Mouse (Mus musculus) intestine, embryonic 16.5 days (tissue): ENCODE data around the gene Klc1. TPM values are rescaled to one million over a fixed set of nuclear protein-coding genes. Genes with fewer than 3 reads are reported as not detected.

ENCODE experiments used
- ATAC-seq: fragments of 200-750 bp; cut with Nextera tagmentation; 2 replicates; pipeline ENCODE4 v1.8.0; 2017; ENCODE audit warnings: moderate TSS enrichment, moderate library complexity
- H3K27ac ChIP-seq: fragments of 300-500 bp; sonication (generic); 2 replicates; pipeline ENCODE4 v1.5.1; 2014; ENCODE audit warnings: mild to moderate bottlenecking, low read length
- H3K27me3 ChIP-seq: fragments of 300-500 bp; sonication (generic); replicated peaks from 2 replicates; pipeline ENCODE4 v1.6.1; 2014; ENCODE audit warnings: low read length, control low read depth, mixed read lengths; ENCODE audit not compliant: control insufficient read depth, insufficient read depth
- H3K36me3 ChIP-seq: fragments of 300-500 bp; sonication (generic); 2 replicates; pipeline ENCODE4 v1.6.1; 2014; ENCODE audit warnings: low read length, control low read depth; ENCODE audit not compliant: control insufficient read depth, insufficient read depth
- H3K4me1 ChIP-seq: fragments of 300-500 bp; sonication (generic); 2 replicates; pipeline ENCODE4 v1.6.1; 2014; ENCODE audit warnings: low read length, control low read depth, mixed read lengths; ENCODE audit not compliant: control insufficient read depth, insufficient read depth
- H3K4me2 ChIP-seq: fragments of 300-500 bp; sonication (generic); 2 replicates; pipeline ENCODE4 v1.6.1; 2014; ENCODE audit warnings: low read depth, low read length, control low read depth
- H3K4me3 ChIP-seq: fragments of 300-500 bp; sonication (generic); 2 replicates; pipeline ENCODE4 v1.5.1; 2014; ENCODE audit warnings: mild to moderate bottlenecking, low read length
- H3K9ac ChIP-seq: fragments of 300-500 bp; sonication (generic); 2 replicates; pipeline ENCODE4 v1.6.1; 2014; ENCODE audit warnings: low read depth, low read length
- H3K9me3 ChIP-seq: fragments of 300-500 bp; sonication (generic); 2 replicates; pipeline ENCODE4 v1.6.1; 2016; ENCODE audit warnings: low read length, control low read depth; ENCODE audit not compliant: control insufficient read depth
- WGBS: fragments of 180-500 bp; shearing (Covaris S2); extraction: QIAGEN DNeasy Blood & Tissue Kit; methylation state at CpG from one replicate; pipeline ENCODE4 v1.1.7; 2014; 5-methylcytosine and 5-hydroxymethylcytosine counted together
- polyA plus RNA-seq: library from polyadenylated mRNA; unstranded; fragments of >200 nt; fragmentation: Nextera tagmentation; extraction: Ambion mirVana; gene quantifications from 2 replicates; pipeline ENCODE4 v1.2.1, GENCODE M21; 2015

Klc1 gene
- polyA plus RNA-seq, 1 experiment from 2014 or later, result 83.4 TPM

DNA sequence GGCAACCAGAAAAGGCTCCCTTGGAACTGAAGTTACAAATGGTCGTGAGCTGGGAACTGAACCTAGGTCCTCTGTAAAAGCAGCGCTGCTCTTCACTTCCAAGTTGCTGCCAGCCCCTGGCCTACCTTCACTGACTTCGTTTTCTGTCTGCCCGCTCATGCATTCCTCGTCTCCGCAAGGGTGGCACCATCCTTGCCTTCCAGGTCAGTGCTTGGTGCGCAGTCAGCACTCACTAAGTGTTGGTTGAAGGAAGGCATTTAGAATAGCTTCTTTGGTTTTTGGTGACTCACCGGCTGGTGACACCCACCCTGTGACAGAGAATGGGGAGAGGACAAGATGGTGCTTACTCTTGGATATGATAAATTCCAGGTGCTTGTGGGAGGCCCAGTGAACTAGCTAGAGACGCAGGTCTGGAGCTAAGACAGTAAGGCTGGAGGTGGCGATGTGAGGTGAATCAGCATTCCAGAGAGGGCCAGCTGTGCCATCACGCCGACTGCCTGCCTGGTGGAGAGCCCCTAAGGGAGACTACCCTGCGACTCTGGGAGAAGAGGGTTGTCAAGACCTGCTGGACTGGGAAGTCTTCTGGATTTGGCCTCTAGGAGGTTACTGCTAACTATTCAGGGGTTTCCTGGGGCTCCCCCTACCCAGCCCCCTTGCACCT, 4.1 kb downstream of the Klc1 start:
- H3K27ac ChIP-seq, result no peak overlapping the region
- ATAC-seq, result no peak
- no peaks in the 10 kb centered on the region for H3K27me3 ChIP-seq
- H3K4me2 ChIP-seq, result no peak overlapping the region
- no peak overlapping the region for H3K4me3 ChIP-seq
- WGBS, result 91% methylated on average over 13 of the region's 13 CpGs
- no peaks in the 10 kb centered on the region for H3K9me3 ChIP-seq
- H3K9ac ChIP-seq, result no peak overlapping the region
- H3K4me1 ChIP-seq, result peaks cover 35% of the 10 kb centered on the region
- H3K36me3 ChIP-seq, result 0 out of 2 replicates have a peak, but pooled peaks cover 5% of the 10 kb centered on the region

DNA sequence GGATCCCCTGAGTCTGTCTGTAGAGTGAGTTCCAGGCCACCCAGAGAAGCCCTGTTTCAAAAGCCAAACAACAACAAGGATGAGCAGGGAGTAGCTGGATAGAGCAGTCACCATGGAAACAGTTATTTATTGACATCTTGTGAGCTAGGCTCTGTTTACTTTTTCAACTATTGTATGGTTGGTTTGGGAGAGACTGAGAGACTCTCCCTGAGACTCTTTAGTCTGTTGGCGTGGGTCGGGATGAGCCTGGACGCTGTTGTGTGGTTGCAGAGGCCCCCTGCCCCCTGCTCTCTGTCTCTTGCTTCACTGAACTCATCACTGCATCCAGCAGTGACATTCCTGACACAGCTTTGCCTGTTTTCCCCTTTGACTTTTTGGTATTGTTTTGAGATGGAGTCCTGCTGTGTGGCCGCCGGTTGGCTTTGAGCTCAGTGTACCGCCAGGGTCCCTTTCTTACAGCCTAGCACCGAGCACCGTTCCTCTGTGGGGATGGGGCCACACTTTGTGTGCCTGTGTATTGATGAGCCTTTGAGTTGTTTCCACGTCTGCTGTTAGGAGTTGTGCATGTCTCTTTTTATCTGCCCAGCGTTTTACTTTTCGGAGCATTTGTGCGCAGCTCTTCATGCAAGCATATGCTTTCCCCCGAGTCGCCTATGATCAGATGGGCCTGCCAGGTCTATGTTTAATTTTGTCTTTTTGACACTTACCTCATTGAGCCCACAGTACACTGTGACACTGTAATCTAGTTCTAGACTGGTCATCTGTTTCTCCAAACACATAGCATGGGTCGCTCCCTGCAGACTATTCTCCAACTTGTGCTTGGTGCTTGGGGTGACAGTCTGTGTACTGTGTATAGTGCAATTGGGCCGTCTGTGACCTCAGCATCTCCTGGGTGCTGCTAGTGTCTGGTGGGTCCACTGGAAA, 7.9 kb downstream of the Klc1 start:
- Histone ChIP-seq H3K4me2 (peak overlapping the region; percentile 9; the same call in 1 of the 2 replicates), H3K36me3 (0 out of 2 replicates have a peak, but pooled peaks cover 5% of the 10 kb centered on the region), H3K27ac (peak overlapping the region; percentile 9; the same call in 1 of the 2 replicates), H3K4me3 (no peak overlapping the region), H3K9ac (peak overlapping the region; percentile 25; the same call in 1 of the 2 replicates), H3K27me3 (no peaks in the 10 kb centered on the region), H3K4me1 (peaks cover 26% of the 10 kb centered on the region), H3K9me3 (no peaks in the 10 kb centered on the region)
- WGBS, result 61% methylated on average over 16 of the region's 16 CpGs
- no peak for ATAC-seq

DNA sequence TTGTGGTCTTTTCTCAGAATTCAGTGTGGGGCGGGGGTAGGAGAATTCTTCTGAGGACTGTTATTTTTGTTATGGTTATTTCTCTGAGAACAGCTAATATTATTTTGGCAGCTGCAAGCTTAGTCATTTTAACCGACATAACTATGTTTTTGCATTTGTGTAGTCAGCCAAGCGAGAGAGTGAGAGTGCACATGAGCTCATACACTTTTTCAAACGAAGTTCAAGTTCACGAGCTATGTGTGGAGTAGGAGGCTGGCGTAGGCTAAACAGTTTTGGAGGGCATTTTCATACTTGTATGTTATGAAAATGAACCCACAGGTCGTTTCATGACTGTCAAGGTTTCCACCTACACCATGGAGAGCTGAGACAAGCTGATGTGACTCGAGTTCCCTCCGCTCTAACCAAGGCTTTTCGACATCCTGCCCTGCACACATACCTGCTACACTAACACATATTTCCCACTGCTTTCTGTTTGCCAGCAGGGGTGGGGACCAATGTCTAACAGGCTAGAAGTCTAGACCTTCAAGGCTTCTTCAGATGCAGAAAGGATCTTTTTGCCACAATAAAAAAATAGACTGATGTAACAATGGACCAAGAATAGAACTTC, 9.8 kb downstream of the Klc1 start:
- no peak overlapping the region for H3K4me2 ChIP-seq
- no peak for ATAC-seq
- H3K4me3 ChIP-seq, result no peak overlapping the region
- 86% methylated on average over 10 of the region's 10 CpGs for WGBS
- H3K27ac ChIP-seq, result no peak overlapping the region
- H3K4me1 ChIP-seq, result peaks cover 26% of the 10 kb centered on the region
- H3K27me3 ChIP-seq, result no peaks in the 10 kb centered on the region
- no peaks in the 10 kb centered on the region for H3K9me3 ChIP-seq
- no peak overlapping the region for H3K9ac ChIP-seq
- H3K36me3 ChIP-seq, result peaks cover 6% of the 10 kb centered on the region; the same call in 1 of the 2 replicates

DNA sequence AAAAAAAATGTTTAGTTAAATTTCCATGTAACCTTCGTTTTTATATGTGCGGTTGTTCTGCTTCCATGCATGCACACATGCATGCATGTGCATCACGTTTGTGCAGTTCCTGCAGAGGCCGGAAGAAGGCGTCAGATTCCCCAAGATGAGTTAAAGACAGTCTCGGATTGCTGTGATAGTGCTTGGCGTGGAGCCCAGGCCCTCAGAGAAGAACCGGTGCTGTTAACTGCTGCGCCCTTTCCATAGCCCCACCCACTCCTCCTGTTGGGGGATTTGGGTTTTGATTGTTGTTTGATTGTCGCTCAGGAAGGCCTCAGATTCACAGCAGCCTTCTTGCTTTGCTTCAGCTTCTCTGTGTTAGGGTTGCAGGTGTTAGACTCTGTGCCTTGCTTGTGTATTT, 10.7 kb downstream of the Klc1 start:
- 23% methylated on average over 10 of the region's 10 CpGs for WGBS
- ATAC-seq, result peak; percentile 61; the same call in 1 of the 2 replicates
- no peak overlapping the region for H3K4me2 ChIP-seq

DNA sequence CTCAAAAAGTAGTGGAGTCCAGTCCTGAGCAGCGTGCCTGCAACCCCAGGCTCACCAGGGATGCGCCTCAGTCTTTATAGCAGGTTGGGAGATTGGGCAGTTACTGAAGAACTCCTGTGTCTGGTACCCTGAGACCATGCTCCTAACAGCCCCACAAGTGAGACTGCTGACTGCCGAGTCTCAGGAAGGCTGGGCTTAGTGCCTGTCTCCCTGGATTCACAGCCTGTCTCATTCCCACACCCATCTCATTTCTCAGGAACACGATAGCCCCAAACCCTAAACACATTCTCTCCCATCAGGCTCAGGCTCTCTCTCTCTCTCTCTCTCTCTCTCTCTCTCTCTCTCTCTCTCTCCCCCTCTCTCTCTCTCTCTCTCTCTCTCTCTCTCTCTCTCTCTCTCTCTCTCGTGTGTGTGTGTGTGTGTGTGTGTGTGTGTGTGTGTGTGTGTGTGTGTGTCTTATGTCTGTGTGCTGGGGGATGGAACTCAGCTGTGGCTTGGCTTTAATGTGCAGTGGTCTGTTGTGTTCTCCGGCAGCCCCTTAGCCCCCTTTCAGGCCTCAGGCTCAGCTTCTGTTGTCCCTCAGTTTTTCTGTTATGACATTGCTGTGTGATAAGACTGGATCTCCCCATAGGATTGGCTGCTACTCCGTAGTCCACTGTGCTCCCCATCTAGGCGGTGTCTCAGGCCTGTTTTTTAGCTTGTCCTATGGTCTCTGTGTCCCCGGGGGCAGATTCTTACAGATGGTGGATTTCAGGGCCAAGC, 11.3 kb downstream of the Klc1 start:
- H3K27me3 ChIP-seq, result no peaks in the 10 kb centered on the region
- peak; percentile 40; the same call in 1 of the 2 replicates for ATAC-seq
- no peaks in the 10 kb centered on the region for H3K9me3 ChIP-seq
- no peak overlapping the region for H3K9ac ChIP-seq
- no peak overlapping the region for H3K4me3 ChIP-seq
- H3K36me3 ChIP-seq, result peaks cover 18% of the 10 kb centered on the region
- H3K4me2 ChIP-seq, result no peak overlapping the region
- H3K4me1 ChIP-seq, result peaks cover 26% of the 10 kb centered on the region
- WGBS, result 51% methylated on average over 9 of the region's 9 CpGs
- H3K27ac ChIP-seq, result peak overlapping the region; percentile 9

More for the DNA sequence above, 10.7 kb downstream of the Klc1 start:
- Histone ChIP-seq H3K27ac (peak overlapping the region; percentile 9), H3K4me3 (no peak overlapping the region), H3K4me1 (peaks cover 26% of the 10 kb centered on the region), H3K9me3 (no peaks in the 10 kb centered on the region), H3K27me3 (no peaks in the 10 kb centered on the region), H3K36me3 (peaks cover 12% of the 10 kb centered on the region), H3K9ac (0 out of 2 replicates have a peak overlapping the region, but pooled peaks have one; percentile 24)

DNA sequence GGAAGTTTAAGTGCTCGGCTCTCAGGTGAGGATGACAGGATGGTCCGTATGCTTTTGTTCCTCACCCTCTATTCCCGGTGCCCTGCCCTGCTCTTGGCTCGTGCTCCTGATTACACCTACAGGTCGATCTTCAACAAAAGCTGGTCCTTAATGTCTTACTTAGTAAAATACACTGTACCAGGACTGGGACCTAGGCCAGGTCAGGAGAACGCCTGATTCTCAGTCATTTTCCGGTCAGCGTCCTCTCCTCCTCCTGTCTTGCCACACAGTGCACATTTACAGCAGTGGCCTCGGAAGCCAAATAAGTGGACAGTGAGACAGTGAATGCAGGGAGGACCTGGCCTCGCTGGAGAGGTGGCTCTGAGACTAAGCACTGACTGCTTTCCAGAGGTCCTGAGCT, 12.0 kb downstream of the Klc1 start:
- 86% methylated on average over 10 of the region's 10 CpGs for WGBS
- H3K9me3 ChIP-seq, result no peaks in the 10 kb centered on the region

DNA sequence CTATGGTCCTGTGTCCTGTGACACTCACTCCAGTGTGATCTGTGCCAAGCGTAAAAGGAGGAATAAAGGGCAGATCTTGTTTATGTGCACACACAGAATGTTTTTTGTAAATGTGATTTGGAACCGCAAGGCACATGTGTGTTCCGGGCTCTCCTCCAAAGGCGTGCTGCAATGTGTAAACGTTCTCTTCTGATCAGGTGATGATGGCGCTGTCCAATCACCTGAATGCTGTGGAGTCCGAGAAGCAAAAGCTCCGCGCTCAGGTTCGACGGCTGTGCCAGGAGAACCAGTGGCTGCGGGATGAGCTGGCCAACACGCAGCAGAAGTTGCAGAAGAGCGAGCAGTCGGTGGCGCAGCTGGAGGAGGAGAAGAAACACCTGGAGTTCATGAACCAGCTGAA, 15.5 kb downstream of the Klc1 start:
- no peak for ATAC-seq
- no peaks in the 10 kb centered on the region for H3K27me3 ChIP-seq
- H3K36me3 ChIP-seq, result peaks cover 40% of the 10 kb centered on the region
- no peaks in the 10 kb centered on the region for H3K9me3 ChIP-seq
- H3K27ac ChIP-seq, result no peak overlapping the region
- H3K4me3 ChIP-seq, result no peak overlapping the region
- 81% methylated on average over 16 of the region's 16 CpGs for WGBS
- H3K4me1 ChIP-seq, result peaks cover 4% of the 10 kb centered on the region
- H3K4me2 ChIP-seq, result no peak overlapping the region
- no peak overlapping the region for H3K9ac ChIP-seq

More for the DNA sequence above, 12.0 kb downstream of the Klc1 start:
- Histone ChIP-seq H3K27me3 (no peaks in the 10 kb centered on the region), H3K4me1 (peaks cover 24% of the 10 kb centered on the region), H3K4me3 (no peak overlapping the region), H3K36me3 (peaks cover 20% of the 10 kb centered on the region), H3K4me2 (no peak overlapping the region), H3K9ac (no peak overlapping the region), H3K27ac (no peak overlapping the region)
- no peak for ATAC-seq

DNA sequence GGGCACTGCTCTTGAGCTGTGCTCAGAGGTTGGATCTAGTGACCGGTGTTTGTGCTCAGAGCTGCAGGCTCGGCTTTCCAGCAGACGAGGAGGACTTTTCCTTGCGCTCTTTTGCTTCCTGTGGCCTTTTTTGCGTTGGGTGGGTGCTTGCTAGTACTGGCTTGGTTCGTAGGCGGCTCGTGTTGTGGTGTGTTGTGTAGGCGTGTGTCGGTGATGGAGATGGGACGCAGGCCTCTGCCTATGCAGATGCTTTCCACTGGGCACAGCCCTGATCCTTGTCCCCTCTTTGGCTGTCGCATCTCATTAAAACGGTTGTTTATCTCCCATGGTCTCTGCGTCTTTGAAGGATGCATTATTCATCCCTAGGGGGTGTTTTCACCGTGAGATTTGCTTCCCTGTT, 16.2 kb downstream of the Klc1 start:
- no peaks in the 10 kb centered on the region for H3K27me3 ChIP-seq
- H3K4me1 ChIP-seq, result no peaks in the 10 kb centered on the region
- no peak overlapping the region for H3K4me3 ChIP-seq
- no peak overlapping the region for H3K27ac ChIP-seq
- H3K9ac ChIP-seq, result no peak overlapping the region
- 80% methylated on average over 15 of the region's 15 CpGs for WGBS
- H3K9me3 ChIP-seq, result 0 out of 2 replicates have a peak, but pooled peaks cover 3% of the 10 kb centered on the region
- no peak overlapping the region for H3K4me2 ChIP-seq
- peaks cover 47% of the 10 kb centered on the region for H3K36me3 ChIP-seq
- no peak for ATAC-seq
